Mouse (Mus musculus) embryo, embryonic 9.5 days (tissue): ENCODE data around the gene Psma5.

Source experiments
- DNase-seq: peaks from one replicate; pipeline ENCODE4 v3.0.0-alpha.2; 2017; ENCODE audit errors: extremely low spot score

The Psma5 gene

DNA sequence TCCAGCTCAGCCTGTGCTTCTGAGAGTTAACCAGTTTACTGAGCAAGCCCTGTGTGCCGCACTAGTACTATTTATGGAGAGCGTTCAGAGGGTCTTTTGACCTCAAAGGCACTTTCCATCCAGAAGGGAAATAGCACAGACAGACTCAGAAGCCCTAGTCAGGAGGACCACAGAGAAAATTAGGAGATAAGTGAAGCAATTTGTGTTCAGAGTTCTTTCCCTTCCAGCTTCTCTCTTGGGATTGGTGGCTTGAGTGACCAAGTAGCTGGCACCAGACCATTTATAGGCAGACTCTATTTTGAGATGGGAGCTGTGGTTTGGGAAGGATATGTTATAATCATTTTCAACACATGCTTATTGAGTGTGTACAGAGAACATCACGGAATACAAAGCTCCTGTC lies 49.7 kb downstream of the Psma5 start:
- no peak for DNase-seq

DNA sequence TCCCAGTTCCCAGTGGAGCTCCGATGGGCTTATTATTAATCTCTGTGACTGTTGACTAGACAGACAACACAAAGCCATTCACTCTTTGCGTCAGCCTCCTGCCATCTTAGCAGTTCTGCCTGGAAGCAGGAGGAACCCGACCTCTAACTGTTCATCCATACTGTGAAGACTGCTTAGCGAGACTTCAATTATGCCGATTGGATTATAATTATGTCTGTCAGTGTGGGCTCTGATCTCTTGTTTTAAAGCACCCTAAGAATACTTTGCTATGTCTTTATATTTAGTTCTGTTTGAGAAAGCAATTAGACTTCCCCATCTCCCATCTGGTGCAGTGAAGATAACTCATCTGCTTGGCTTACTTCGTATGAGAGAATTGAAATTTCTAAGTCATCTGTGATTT lies 50.8 kb downstream of the Psma5 start:
- DNase-seq: no peak

DNA sequence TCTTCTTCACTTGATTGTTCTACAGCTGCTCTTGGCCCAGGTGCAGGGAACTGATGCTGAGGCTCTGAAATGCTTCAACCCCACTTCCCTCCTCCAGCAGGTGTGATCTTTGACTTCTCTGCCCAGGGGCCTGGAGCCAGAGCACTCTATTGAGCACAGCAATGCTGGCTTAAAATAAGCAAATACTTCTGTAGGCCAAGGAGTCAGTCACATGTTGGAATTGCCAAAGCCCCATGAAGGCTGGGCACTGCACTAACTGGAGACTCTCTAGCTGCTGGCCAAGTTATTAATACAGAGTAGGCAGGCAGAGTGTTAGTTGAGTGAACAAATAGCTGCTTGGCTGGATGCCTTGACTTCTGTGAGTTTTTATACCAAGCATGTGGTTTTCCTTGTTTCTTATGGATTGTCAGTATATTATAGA lies 54.2 kb downstream of the Psma5 start:
- no peak for DNase-seq

DNA sequence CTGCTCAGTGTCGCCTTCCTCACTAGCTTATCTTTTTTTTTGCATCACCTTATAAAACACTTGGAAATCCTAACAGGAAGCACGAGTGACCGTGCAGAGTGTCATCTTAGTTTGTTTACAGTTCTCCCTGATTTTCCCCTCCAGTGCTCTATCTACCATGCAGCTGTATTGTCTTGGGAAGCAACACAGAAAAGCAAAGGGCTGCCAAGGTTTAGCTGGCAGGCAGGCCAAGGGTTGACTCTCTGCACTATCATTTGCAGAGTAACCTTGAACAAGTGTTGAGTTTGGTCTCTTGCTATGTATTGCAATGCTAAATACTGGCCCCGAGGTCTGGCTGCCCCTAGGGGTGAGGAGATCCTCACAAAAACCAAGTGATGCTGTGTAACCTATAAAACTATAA lies 55.0 kb downstream of the Psma5 start:
- no peak for DNase-seq

DNA sequence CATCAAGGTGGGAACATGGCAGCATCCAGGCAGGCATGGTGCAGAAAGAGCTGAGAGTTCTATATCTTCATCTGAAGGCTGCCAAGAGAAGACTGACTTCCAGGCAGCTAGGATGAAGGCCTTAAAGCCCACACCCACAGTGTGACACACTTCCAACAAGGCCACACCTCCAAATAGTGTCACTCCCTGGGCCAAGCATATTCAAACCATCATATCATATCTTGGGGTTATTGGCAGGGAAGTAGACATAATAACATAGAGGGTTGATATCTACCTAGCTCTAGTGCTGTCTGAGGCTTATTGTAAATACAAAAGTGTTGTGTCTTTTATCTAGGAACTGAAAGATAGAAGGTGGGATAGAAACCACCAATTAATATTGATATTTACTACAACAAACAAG lies 55.7 kb downstream of the Psma5 start:
- no peak for DNase-seq

DNA sequence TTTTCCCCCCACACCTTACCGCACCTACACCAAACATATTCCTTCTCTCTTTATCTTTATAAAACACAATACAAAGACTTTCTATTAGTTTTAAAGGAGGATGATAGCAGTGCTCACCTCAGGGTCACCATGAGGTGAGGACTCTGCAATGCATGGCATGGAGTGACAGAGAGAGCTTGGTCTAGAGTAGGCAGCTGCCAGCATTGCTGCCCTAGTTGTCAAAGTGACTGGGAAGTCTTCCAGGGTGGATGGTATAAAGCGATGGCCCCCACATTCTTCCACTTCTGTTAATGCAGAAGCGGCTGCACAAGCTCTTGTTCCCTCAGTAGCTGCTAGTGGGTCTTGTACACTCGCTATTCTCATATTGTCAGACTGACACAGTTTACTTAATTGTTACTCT lies 56.4 kb downstream of the Psma5 start:
- DNase-seq: no peak

DNA sequence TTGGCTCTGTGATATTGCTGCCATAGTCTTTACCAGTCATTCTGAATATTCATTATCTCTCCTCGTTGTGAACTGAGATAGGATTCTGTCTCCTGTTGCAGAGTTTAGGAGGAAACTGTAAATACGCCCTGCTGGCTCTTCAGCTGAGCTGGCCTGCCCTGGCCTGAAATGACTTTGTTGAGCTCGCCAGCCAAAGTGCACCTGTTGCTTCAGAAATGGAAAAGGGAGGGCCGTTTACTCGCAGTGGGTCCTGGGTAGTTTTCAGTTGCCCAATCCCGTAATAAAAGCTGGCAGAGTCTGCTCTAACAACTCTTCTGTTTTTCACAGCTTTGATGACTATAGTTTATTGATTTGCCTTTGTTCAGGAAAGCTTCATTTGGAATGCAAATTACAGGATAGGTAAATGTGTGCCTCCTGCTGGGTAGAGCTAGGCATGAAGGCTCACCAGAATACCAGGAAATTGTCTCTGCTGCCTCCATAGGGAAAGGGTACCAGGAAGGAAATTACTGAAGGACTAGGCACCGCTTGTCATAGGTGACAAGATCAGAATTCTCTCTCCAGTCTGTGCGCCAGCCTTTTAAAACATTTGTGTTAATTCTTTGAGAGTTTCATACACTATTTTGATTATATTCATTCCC lies 57.4 kb downstream of the Psma5 start:
- no peak for DNase-seq

DNA sequence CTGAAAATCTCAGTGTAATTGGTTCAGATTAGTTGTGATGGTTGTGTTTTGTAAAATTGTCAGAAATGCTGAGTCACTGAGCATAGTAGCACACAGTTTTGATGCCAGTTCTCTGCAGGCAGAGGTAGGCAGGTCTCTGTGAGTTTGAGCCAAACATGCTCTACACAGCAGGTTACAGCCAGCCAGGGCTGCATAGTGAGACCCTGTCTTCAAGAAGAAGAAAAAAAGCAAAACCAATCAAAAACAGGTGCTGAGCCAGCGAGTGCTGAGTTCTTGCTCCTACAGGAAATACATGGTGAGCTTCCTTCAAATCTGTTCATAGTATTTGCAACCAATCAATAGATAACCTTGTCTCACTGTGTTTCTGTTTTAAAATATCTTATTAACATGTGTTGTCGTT lies 61.8 kb downstream of the Psma5 start:
- DNase-seq: no peak

DNA sequence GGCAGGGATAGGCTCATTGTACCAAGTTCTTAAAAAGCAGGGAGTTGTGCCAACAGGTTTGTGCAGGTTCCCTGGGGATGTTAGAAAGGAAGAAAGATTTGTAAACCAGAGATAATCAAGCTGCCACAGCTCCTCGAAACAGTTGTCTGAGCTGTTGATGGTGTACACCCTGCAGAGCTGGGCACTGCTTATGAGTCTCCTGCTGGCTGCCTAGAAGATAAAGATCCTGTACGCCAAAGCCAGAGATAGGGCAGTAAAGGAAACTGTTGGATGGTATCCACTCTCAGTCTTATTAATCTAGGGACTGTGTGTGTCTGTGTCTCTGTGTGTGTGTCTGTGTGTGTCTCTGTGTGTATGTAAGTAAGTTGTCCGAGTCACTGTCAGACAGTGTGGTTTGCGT lies 64.9 kb downstream of the Psma5 start:
- DNase-seq: no peak

DNA sequence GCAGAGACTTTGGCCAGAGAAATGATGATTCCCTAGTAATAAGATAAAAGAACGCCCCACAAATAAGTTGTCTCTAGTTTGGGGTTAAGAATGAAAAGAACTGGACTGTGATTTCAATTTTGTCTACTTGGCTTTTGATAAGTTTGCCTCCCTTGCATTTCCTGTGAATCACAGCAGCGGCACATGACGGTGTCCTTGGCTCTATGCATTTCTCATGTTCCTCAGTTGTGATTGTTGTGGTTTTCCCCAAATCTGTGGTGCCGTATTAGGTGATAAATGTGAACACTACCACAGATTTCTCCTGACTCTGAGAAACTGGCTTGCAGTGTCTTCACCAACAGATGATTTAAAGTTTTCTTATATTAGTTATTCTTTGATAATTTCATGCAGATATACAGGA lies 65.4 kb downstream of the Psma5 start:
- no peak for DNase-seq

DNA sequence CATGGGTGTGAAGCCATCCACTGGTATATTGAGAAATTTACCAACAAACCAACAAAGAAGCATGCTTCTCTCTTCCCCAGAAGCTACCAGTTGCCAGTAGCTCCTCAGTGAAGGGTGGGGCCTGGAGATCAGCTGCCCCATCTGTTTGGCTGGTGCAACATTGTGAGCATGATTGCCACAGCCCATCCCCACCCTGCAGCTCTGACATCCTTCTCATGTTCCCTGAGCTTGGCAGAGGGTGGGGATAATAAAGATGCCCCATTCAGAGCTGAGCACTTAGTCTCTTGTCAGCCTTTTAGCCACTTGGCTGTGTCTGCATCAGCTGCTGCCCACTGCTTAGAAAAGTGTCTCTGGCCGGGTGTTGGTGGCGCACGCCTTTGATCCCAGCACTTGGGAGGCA lies 66.2 kb downstream of the Psma5 start:
- DNase-seq: no peak

DNA sequence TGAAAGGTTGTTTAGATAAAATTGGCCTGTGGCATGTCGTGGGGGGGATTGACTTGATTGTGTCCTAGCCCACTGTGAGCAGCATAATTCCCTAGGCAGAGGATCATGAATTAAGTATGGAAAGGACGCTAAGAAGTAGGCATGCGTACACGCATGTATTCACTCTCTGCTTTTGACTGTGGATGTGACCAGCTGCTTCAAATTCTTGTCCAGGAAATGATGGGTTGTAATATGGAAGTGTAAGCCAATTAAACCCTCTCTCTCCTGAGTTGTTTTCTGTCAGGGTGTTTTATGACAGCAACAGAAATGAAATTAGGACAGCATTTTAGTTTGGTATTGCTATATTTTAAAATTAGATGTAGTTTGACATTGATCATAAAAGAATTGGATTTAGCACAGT lies 68.1 kb downstream of the Psma5 start:
- DNase-seq: no peak

DNA sequence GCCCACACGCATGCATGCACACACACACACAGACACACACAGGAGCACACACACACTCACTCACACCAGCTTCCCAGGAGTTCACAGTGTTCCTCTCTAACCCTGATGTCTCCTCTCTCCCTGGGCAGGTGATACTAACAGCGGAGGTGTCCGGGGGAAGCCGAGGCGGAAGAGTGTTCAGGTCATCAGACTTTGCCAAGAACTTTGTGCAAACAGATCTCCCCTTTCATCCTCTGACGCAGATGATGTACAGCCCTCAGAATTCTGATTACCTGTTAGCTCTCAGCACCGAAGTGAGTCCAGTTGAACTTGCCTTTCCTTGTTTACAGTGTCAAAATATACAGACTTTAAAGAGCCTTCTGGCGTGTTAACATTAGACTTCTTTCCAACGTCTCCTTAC lies 68.8 kb downstream of the Psma5 start:
- DNase-seq: no peak

DNA sequence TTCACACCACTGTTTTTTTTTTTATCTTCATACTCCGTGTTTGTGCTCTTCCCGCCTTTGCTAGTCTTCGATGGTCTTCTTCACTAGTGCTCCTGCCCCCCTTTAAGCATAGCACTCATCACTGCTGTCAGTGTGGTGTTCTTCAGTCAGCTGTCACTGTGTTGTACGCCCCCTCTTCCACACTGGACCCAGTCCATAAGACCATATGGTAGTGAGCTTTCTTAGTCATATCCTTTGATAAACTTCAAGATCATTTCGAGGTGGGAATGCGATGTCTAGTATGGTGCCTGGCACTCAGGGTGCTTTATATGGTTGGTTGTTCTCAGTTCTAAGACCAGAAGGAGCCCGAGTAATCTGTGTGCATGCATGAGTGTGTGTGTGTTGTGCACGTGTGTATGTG lies 70.5 kb downstream of the Psma5 start:
- DNase-seq: no peak

DNA sequence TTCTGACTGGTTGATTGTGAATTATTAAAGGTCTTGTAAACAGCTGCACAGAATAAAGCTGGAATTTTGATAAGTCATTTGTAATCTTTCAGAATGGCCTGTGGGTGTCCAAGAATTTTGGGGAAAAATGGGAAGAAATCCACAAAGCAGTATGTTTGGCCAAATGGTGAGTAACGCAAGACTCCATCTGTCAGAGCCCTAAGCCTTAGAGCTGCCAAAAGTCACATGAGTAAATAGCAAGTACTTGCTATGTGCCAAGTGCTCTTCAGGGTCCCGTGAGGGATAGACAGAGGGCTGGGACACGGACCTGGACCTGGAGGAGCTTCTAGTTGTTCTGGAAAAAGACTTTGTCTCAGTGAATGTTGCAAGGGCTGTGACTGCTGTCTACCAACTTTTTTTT lies 71.2 kb downstream of the Psma5 start:
- no peak for DNase-seq

DNA sequence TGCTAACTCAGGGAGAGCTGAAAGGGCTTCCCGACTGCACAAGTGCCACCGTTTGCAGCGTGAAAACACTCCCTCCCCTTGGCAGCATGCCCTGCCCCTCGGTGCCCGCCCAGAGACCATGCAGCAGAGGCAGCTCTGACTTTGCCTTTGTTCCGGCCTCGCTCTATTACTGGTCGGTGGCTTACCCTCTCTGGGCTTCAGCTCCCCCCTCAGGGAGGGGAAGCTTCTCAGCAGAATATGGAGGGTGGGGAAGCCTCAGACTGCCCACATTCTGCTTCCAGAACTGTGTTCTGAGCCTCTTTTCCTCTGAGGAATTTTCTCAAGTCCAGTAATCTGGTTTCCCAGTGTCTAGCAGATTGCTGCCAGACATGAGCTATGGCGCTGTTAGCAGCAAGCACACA lies 71.7 kb downstream of the Psma5 start:
- DNase-seq: no peak
